Mouse (Mus musculus): Measurements from ENCODE around the gene Rps6ka1. TPM values are rescaled to one million over a fixed set of nuclear protein-coding genes. Genes with fewer than 3 reads are reported as not detected.
A peak's percentile ranks its signal among the peaks of the same experiment; 100 is the strongest.

The Rps6ka1 gene
- polyA plus RNA-seq, 1 experiment from 2014 or later = 37.4 TPM

GRCm38 (mm10) chr4:133829281-133830070 is 58.1 kb downstream of the Rps6ka1 start:
- Histone ChIP-seq H3K27me3 (peaks cover 15% of the 10 kb centered on the region), H3K27ac (no peak overlapping the region), H3K4me2 (replicated peaks) (0 out of 2 replicates have a peak overlapping the region, but pooled peaks have one; percentile 21), H3K9me3 (replicated peaks) (no peaks in the 10 kb centered on the region), H3K36me3 (no peaks in the 10 kb centered on the region), H3K4me1 (peaks cover 13% of the 10 kb centered on the region), H3K9ac (0 out of 2 replicates have a peak overlapping the region, but pooled peaks have one; percentile 19), H3K4me3 (no peak overlapping the region)
- 5% methylated on average over 10 of the region's 10 CpGs for WGBS
- no peak for ATAC-seq (ENCODE audit: low FRiP score)

GRCm38 (mm10) chr4:133827887-133828794 is 59.5 kb downstream of the Rps6ka1 start:
- WGBS = 38% methylated on average over 25 of the region's 25 CpGs
- peaks cover 15% of the 10 kb centered on the region for H3K27me3 ChIP-seq
- H3K36me3 ChIP-seq = no peaks in the 10 kb centered on the region
- H3K27ac ChIP-seq = no peak overlapping the region
- H3K9ac ChIP-seq = no peak overlapping the region
- ATAC-seq (ENCODE audit: low FRiP score) = no peak
- no peak overlapping the region for H3K4me3 ChIP-seq
- H3K4me2 ChIP-seq (replicated peaks) = no peak overlapping the region; the same call in none of the 2 replicates
- H3K9me3 ChIP-seq (replicated peaks) = no peaks in the 10 kb centered on the region
- H3K4me1 ChIP-seq = peaks cover 13% of the 10 kb centered on the region

GRCm38 (mm10) chr4:133827354-133827753 is 60.2 kb downstream of the Rps6ka1 start:
- H3K27me3 ChIP-seq = peaks cover 15% of the 10 kb centered on the region
- no peak overlapping the region for H3K4me2 ChIP-seq (replicated peaks)
- no peaks in the 10 kb centered on the region for H3K9me3 ChIP-seq (replicated peaks)
- no peak for ATAC-seq (ENCODE audit: low FRiP score)
- H3K4me1 ChIP-seq = peaks cover 13% of the 10 kb centered on the region
- no peak overlapping the region for H3K4me3 ChIP-seq
- H3K27ac ChIP-seq = no peak overlapping the region
- no peaks in the 10 kb centered on the region for H3K36me3 ChIP-seq
- H3K9ac ChIP-seq = no peak overlapping the region
- 80% methylated on average over 6 of the region's 6 CpGs for WGBS

- WGBS = 51% methylated on average over 3 of the region's 3 CpGs
- H3K4me2 ChIP-seq (replicated peaks) = no peak overlapping the region
- H3K9ac ChIP-seq = no peak overlapping the region
- H3K27me3 ChIP-seq = peaks cover 15% of the 10 kb centered on the region
- peaks cover 13% of the 10 kb centered on the region for H3K4me1 ChIP-seq
- no peak for ATAC-seq (ENCODE audit: low FRiP score)
- no peaks in the 10 kb centered on the region for H3K36me3 ChIP-seq
- H3K27ac ChIP-seq = no peak overlapping the region
- H3K4me3 ChIP-seq = no peak overlapping the region
- H3K9me3 ChIP-seq (replicated peaks) = no peaks in the 10 kb centered on the region
Observed at GRCm38 (mm10) chr4:133825731-133826130, 61.9 kb downstream of the Rps6ka1 start.

- Histone ChIP-seq H3K9ac (no peak overlapping the region; the same call in 1 of the 2 replicates), H3K9me3 (replicated peaks) (no peaks in the 10 kb centered on the region), H3K27me3 (no peaks in the 10 kb centered on the region), H3K4me3 (no peak overlapping the region), H3K27ac (no peak overlapping the region), H3K4me2 (replicated peaks) (no peak overlapping the region), H3K4me1 (peaks cover 4% of the 10 kb centered on the region), H3K36me3 (no peaks in the 10 kb centered on the region)
- no peak for ATAC-seq (ENCODE audit: low FRiP score)
- WGBS = 36% methylated on average over 9 of the region's 9 CpGs
Observed at GRCm38 (mm10) chr4:133820806-133821560, 66.6 kb downstream of the Rps6ka1 start.

- peaks cover 12% of the 10 kb centered on the region for H3K4me1 ChIP-seq
- no peak overlapping the region for H3K4me2 ChIP-seq (replicated peaks)
- H3K36me3 ChIP-seq = no peaks in the 10 kb centered on the region
- H3K27me3 ChIP-seq = no peaks in the 10 kb centered on the region
- 51% methylated on average over 4 of the region's 4 CpGs for WGBS
- H3K9me3 ChIP-seq (replicated peaks) = no peaks in the 10 kb centered on the region
- H3K9ac ChIP-seq = no peak overlapping the region; the same call in 1 of the 2 replicates
- no peak for ATAC-seq (ENCODE audit: low FRiP score)
- H3K4me3 ChIP-seq = no peak overlapping the region
- no peak overlapping the region for H3K27ac ChIP-seq
Observed at GRCm38 (mm10) chr4:133820166-133820565, 67.4 kb downstream of the Rps6ka1 start.

GRCm38 (mm10) chr4:133817356-133817755 is 70.2 kb downstream of the Rps6ka1 start:
- Histone ChIP-seq H3K9ac (no peak overlapping the region), H3K9me3 (replicated peaks) (no peaks in the 10 kb centered on the region), H3K27ac (no peak overlapping the region), H3K4me2 (replicated peaks) (no peak overlapping the region), H3K4me3 (no peak overlapping the region), H3K27me3 (no peaks in the 10 kb centered on the region), H3K36me3 (no peaks in the 10 kb centered on the region), H3K4me1 (peaks cover 18% of the 10 kb centered on the region)
- ATAC-seq (ENCODE audit: low FRiP score) = no peak
- WGBS = 89% methylated on average over 5 of the region's 5 CpGs

GRCm38 (mm10) chr4:133816504-133816875 is 71.1 kb downstream of the Rps6ka1 start:
- no peak overlapping the region for H3K9ac ChIP-seq
- ATAC-seq (ENCODE audit: low FRiP score) = no peak
- no peak overlapping the region for H3K4me3 ChIP-seq
- H3K27me3 ChIP-seq = no peaks in the 10 kb centered on the region
- H3K27ac ChIP-seq = no peak overlapping the region
- 37% methylated on average over 7 of the region's 7 CpGs for WGBS
- H3K4me1 ChIP-seq = peaks cover 18% of the 10 kb centered on the region
- H3K36me3 ChIP-seq = no peaks in the 10 kb centered on the region
- H3K4me2 ChIP-seq (replicated peaks) = peak overlapping the region; percentile 12; the same call in 1 of the 2 replicates
- H3K9me3 ChIP-seq (replicated peaks) = no peaks in the 10 kb centered on the region

- Histone ChIP-seq H3K27ac (peak overlapping the region; percentile 12; the same call in 1 of the 2 replicates), H3K4me3 (no peak overlapping the region), H3K4me1 (peaks cover 18% of the 10 kb centered on the region), H3K36me3 (no peaks in the 10 kb centered on the region), H3K4me2 (replicated peaks) (peak overlapping the region; percentile 12; the same call in 1 of the 2 replicates), H3K9me3 (replicated peaks) (no peaks in the 10 kb centered on the region), H3K27me3 (no peaks in the 10 kb centered on the region), H3K9ac (no peak overlapping the region)
- no peak for ATAC-seq (ENCODE audit: low FRiP score)
- 4% methylated on average over 16 of the region's 16 CpGs for WGBS
Observed at GRCm38 (mm10) chr4:133815635-133816503, 71.7 kb downstream of the Rps6ka1 start.

GRCm38 (mm10) chr4:133814804-133815515 is 72.6 kb downstream of the Rps6ka1 start:
- H3K4me3 ChIP-seq = peak overlapping the region; percentile 65
- no peaks in the 10 kb centered on the region for H3K9me3 ChIP-seq (replicated peaks)
- peaks cover 18% of the 10 kb centered on the region for H3K4me1 ChIP-seq
- no peak for ATAC-seq (ENCODE audit: low FRiP score)
- 9% methylated on average over 25 of the region's 25 CpGs for WGBS
- peak overlapping the region; percentile 100 for H3K27ac ChIP-seq
- H3K9ac ChIP-seq = no peak overlapping the region; the same call in 1 of the 2 replicates
- no peaks in the 10 kb centered on the region for H3K27me3 ChIP-seq
- H3K36me3 ChIP-seq = no peaks in the 10 kb centered on the region
- H3K4me2 ChIP-seq (replicated peaks) = peak overlapping the region; percentile 61

Measured in hindbrain, embryonic 12.5 days (tissue).